Mouse (Mus musculus) MEL (cell line): Measurements from ENCODE around the gene Tex22. TPM values are rescaled to one million over a fixed set of nuclear protein-coding genes. Genes with fewer than 3 reads are reported as not detected.

Source experiments
- DNase-seq: peaks from one replicate; pipeline ENCODE4 v3.0.0; 2011; ENCODE audit warnings: low read depth, low spot score
- H3K27ac ChIP-seq: 2 replicates; pipeline ENCODE4 v1.5.1; 2012; ENCODE audit warnings: low read depth, mild to moderate bottlenecking, control low read depth, low read length, moderate library complexity; ENCODE audit not compliant: control insufficient read depth
- H3K27me3 ChIP-seq, 2 experiments: fragments of 150-350 bp in 1 of 2; sonication (generic) in 1 of 2; 2 replicates each; pipeline ENCODE4 v1.6.1; 2012; ENCODE audit warnings: low read length in 2 of 2, mild to moderate bottlenecking in 2 of 2, improper control_type of control experiment in 1 of 2, moderate library complexity in 1 of 2; ENCODE audit not compliant: insufficient read depth in 2 of 2, control insufficient read depth in 1 of 2
- H3K36me3 ChIP-seq, 2 experiments: 2 replicates each; pipeline ENCODE4 v1.6.1; 2012 to 2014; ENCODE audit warnings: low read length in 2 of 2, improper control_type of control experiment in 1 of 2, inconsistent platforms in 1 of 2, mild to moderate bottlenecking in 1 of 2; ENCODE audit not compliant: insufficient read depth in 2 of 2, control insufficient read depth in 1 of 2
- H3K4me1 ChIP-seq, 2 experiments: fragments of 150-350 bp in 1 of 2; sonication (generic) in 1 of 2; 2 replicates each; pipeline ENCODE4 v1.6.1; 2012; ENCODE audit warnings: low read length in 2 of 2, improper control_type of control experiment in 1 of 2, mild to moderate bottlenecking in 1 of 2; ENCODE audit not compliant: insufficient read depth in 2 of 2, control insufficient read depth in 1 of 2
- H3K4me3 ChIP-seq, 2 experiments: fragments of 150-350 bp in 1 of 2; sonication (generic) in 1 of 2; 2 replicates each; pipeline ENCODE4 v1.5.1; 2012; ENCODE audit warnings: low read depth in 2 of 2, low read length in 2 of 2, mild to moderate bottlenecking in 2 of 2, moderate library complexity in 2 of 2, control low read depth in 1 of 2, improper control_type of control experiment in 1 of 2; ENCODE audit not compliant: control insufficient read depth in 1 of 2, insufficient read depth in 1 of 2
- H3K79me2 ChIP-seq: 2 replicates; pipeline ENCODE4 v1.6.1; 2012; ENCODE audit warnings: mild to moderate bottlenecking, low read length, moderate library complexity; ENCODE audit not compliant: control insufficient read depth, poor library complexity, insufficient read depth
- H3K9ac ChIP-seq: 2 replicates; pipeline ENCODE4 v1.6.1; 2012; ENCODE audit warnings: low read depth, mild to moderate bottlenecking, control low read depth, low read length, moderate library complexity; ENCODE audit not compliant: control insufficient read depth, poor library complexity, severe bottlenecking
- H3K9me3 ChIP-seq: fragments of 150-350 bp; sonication (generic); replicated peaks from 2 replicates; pipeline ENCODE4 v1.6.1; 2012; ENCODE audit warnings: mild to moderate bottlenecking, low read length, improper control_type of control experiment, moderate library complexity; ENCODE audit not compliant: insufficient read depth
- CTCF ChIP-seq, 3 experiments: IDR thresholded peaks in 2 of 3; conservative IDR thresholded peaks in 1 of 3; 2 replicates each; pipeline ENCODE4 v1.5.1; 2011 to 2012; ENCODE audit warnings: low read length in 3 of 3, low read depth in 2 of 3, mild to moderate bottlenecking in 2 of 3, improper control_type of control experiment in 1 of 3, inconsistent platforms in 1 of 3, mixed read lengths in 1 of 3, moderate library complexity in 1 of 3; ENCODE audit not compliant: control insufficient read depth in 1 of 3, insufficient read depth in 1 of 3, poor library complexity in 1 of 3, severe bottlenecking in 1 of 3
- ELF1 ChIP-seq: IDR thresholded peaks from 2 replicates; pipeline ENCODE4 v1.6.1; 2014; ENCODE audit warnings: low read depth, mild to moderate bottlenecking, inconsistent platforms, low read length, improper control_type of control experiment, moderate library complexity
- ETS1 ChIP-seq: IDR thresholded peaks from 2 replicates; pipeline ENCODE4 v1.6.1; 2012; ENCODE audit warnings: low read depth, mild to moderate bottlenecking, inconsistent platforms, low read length, improper control_type of control experiment, moderate library complexity
- GABPA ChIP-seq: IDR thresholded peaks from 2 replicates; pipeline ENCODE4 v1.6.1; 2012; ENCODE audit warnings: low read depth, mild to moderate bottlenecking, inconsistent platforms, low read length, improper control_type of control experiment, moderate library complexity
- GATA1 ChIP-seq: IDR thresholded peaks from 2 replicates; pipeline ENCODE4 v1.6.1; 2011; ENCODE audit warnings: low read depth, low read length, improper control_type of control experiment
- MAX ChIP-seq: IDR thresholded peaks from 2 replicates; pipeline ENCODE4 v1.6.1; 2011; ENCODE audit warnings: low read length, improper control_type of control experiment
- MAZ ChIP-seq: IDR thresholded peaks from 2 replicates; pipeline ENCODE4 v1.6.1; 2012; ENCODE audit warnings: low read depth, mild to moderate bottlenecking, inconsistent platforms, low read length, improper control_type of control experiment
- MEF2A ChIP-seq: IDR thresholded peaks from 2 replicates; pipeline ENCODE4 v1.6.1; 2014; ENCODE audit warnings: low read depth, mild to moderate bottlenecking, inconsistent platforms, low read length, improper control_type of control experiment; ENCODE audit not compliant: poor library complexity, insufficient replicate concordance, severe bottlenecking; ENCODE audit errors: extremely low read depth
- MYC ChIP-seq: IDR thresholded peaks from 2 replicates; pipeline ENCODE4 v1.6.1; 2011; ENCODE audit warnings: low read depth, mild to moderate bottlenecking, low read length, improper control_type of control experiment, moderate library complexity
- POLR2AphosphoS5 ChIP-seq: IDR thresholded peaks from 2 replicates; pipeline ENCODE4 v1.6.1; 2012; ENCODE audit warnings: low read depth, borderline replicate concordance, mild to moderate bottlenecking, inconsistent platforms, low read length, moderate library complexity, mixed read lengths
- TBP ChIP-seq: IDR thresholded peaks from 2 replicates; pipeline ENCODE4 v1.8.0; 2011; ENCODE audit warnings: low read depth, low read length, improper control_type of control experiment
- TCF12 ChIP-seq: IDR thresholded peaks from 2 replicates; pipeline ENCODE4 v1.6.1; 2014; ENCODE audit warnings: low read depth, mild to moderate bottlenecking, inconsistent platforms, low read length, improper control_type of control experiment, moderate library complexity
- UBTF ChIP-seq: IDR thresholded peaks from 2 replicates; pipeline ENCODE4 v1.6.1; 2012; ENCODE audit warnings: low read depth, mild to moderate bottlenecking, inconsistent platforms, low read length, improper control_type of control experiment, moderate library complexity, borderline replicate concordance; ENCODE audit not compliant: insufficient read depth
- USF2 ChIP-seq, 2 experiments: IDR thresholded peaks; 2 replicates each; pipeline ENCODE4 v1.6.1; 2011 to 2012; ENCODE audit warnings: improper control_type of control experiment in 2 of 2, low read length in 2 of 2, borderline replicate concordance in 1 of 2, inconsistent platforms in 1 of 2, low read depth in 1 of 2, mild to moderate bottlenecking in 1 of 2; ENCODE audit not compliant: insufficient read depth in 1 of 2
- ZC3H11A ChIP-seq: IDR thresholded peaks from 2 replicates; pipeline ENCODE4 v1.6.1; 2012; ENCODE audit warnings: low read depth, mild to moderate bottlenecking, inconsistent platforms, low read length, improper control_type of control experiment
- ZKSCAN1 ChIP-seq: IDR thresholded peaks from 2 replicates; pipeline ENCODE4 v1.6.1; 2012; ENCODE audit warnings: low read depth, mild to moderate bottlenecking, inconsistent platforms, low read length, improper control_type of control experiment, moderate library complexity
- ZMIZ1 ChIP-seq: IDR thresholded peaks from 2 replicates; pipeline ENCODE4 v1.6.1; 2012; ENCODE audit warnings: low read depth, mild to moderate bottlenecking, inconsistent platforms, low read length, improper control_type of control experiment, moderate library complexity
- polyA plus RNA-seq, 2 experiments: library from polyadenylated mRNA; stranded (reverse) in 1 of 2; unstranded in 1 of 2; fragments of >175 nt in 1 of 2; fragments of >200 nt in 1 of 2; gene quantifications; 2 replicates each; pipeline versions ENCODE4 v1.2.1 to v1.2.4; 2012; ENCODE audit warnings: low replicate concordance in 2 of 2, low read depth in 1 of 2; ENCODE audit not compliant: insufficient read length in 2 of 2, insufficient read depth in 1 of 2, missing spikeins in 1 of 2
- total RNA-seq: library from RNA; depleted of rRNA; stranded (reverse); fragments of 300-350 nt; gene quantifications from 2 replicates; pipeline ENCODE4 v1.2.3, GENCODE M21; 2012

Gene Tex22
- total and polyA plus RNA-seq, 3 experiments = 0.43 to 0.65 TPM; not detected in 1

- Histone ChIP-seq H3K79me2 (peaks cover under 1% of the 10 kb centered on the region; the same call in 1 of the 2 replicates), H3K4me1 (peaks cover 0 to 9% of the 10 kb centered on the region in 2 experiments; a peak in 2 of 4 replicates), H3K9me3 (no peaks in the 10 kb centered on the region), H3K36me3 (peaks cover 0 to 4% of the 10 kb centered on the region in 2 experiments; a peak in 1 of 4 replicates), H3K9ac (no peak overlapping the region), H3K27ac (no peak overlapping the region), H3K27me3 (no peaks in the 10 kb centered on the region), H3K4me3 (no peak overlapping the region)
- DNase-seq = no peak
- TF ChIP-seq ZMIZ1 = no peak
- no peak for TF ChIP-seq TCF12
- TF ChIP-seq GABPA = no peak
- no peak for TF ChIP-seq MEF2A
- TF ChIP-seq TBP = no peak
- TF ChIP-seq USF2 (IDR thresholded peaks at IDR 0.05; ENCODE audit: borderline replicate concordance in 1 of 2, insufficient read depth in 1 of 2, low read depth in 1 of 2, low read length in 2 of 2) = no peak
- no peak for TF ChIP-seq ETS1
- TF ChIP-seq MYC = no peak
- no peak for TF ChIP-seq GATA1
Measured at GRCm38 (mm10) chr12:113069389-113069788, 4.9 kb upstream of the Tex22 start.

- TF ChIP-seq ZMIZ1 (no peak), ZKSCAN1 (no peak), GABPA (no peak), MAZ (no peak), ZC3H11A (no peak), MAX (no peak), CTCF (IDR thresholded peaks at IDR 0.05 in 2 of 3, conservative IDR thresholded peaks at IDR 0.05 in 1 of 3; ENCODE audit: control insufficient read depth in 1 of 3, insufficient read depth in 1 of 3, low read depth in 2 of 3, low read length in 3 of 3, poor library complexity in 1 of 3, severe bottlenecking in 1 of 3) (no peak), POLR2AphosphoS5 (no peak), UBTF (no peak), ELF1 (no peak), TCF12 (no peak), TBP (no peak)
- Histone ChIP-seq H3K4me1 (peaks cover 0 to 14% of the 10 kb centered on the region in 2 experiments; a peak in 2 of 4 replicates), H3K36me3 (peaks cover 0 to 4% of the 10 kb centered on the region in 2 experiments; a peak in 1 of 4 replicates), H3K79me2 (peaks cover 3% of the 10 kb centered on the region; the same call in 1 of the 2 replicates), H3K27ac (no peak overlapping the region), H3K4me3 (no peak overlapping the region), H3K27me3 (no peaks in the 10 kb centered on the region), H3K9ac (no peak overlapping the region), H3K9me3 (no peaks in the 10 kb centered on the region)
- DNase-seq = no peak
Measured at GRCm38 (mm10) chr12:113071321-113071720, 3.0 kb upstream of the Tex22 start.
